Mouse (Mus musculus): ENCODE measurements around the gene Numb. TPM values are rescaled to one million over a fixed set of nuclear protein-coding genes. Genes with fewer than 3 reads are reported as not detected.

Numb gene
- total and polyA plus RNA-seq, 2 experiments from 2014 or later = 10.7 to 17.7 TPM

DNA sequence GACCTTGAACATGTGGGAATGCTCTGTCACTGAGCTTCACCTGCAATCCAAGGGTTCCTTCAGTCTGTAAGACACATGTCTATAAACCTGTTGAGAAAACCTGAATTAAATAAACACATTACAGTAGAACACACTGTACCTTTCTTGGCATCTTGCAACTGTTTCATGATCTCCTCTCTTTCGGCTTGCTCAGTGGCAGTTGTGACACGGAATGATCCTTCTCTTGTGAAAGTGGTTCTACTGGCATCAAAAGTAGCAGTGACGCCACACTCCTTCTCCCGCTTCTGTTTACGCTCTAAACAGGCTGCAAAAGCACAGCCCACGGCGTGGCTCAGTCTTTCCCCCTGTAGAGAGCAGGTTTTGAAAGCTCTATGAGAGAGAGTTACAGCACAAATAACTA lies 118.1 kb downstream of the Numb start:
- DNase-seq (ENCODE audit: low spot score) (no peak), ATAC-seq (no peak)
- 95% methylated on average over 7 of the region's 7 CpGs for WGBS
- no peak overlapping the region for H3K27ac ChIP-seq
- no peaks in the 10 kb centered on the region for H3K27me3 ChIP-seq (ENCODE audit: insufficient read depth, low read length)
- no peak overlapping the region for H3K4me3 ChIP-seq (ENCODE audit: low read length)
- H3K36me3 ChIP-seq (ENCODE audit: insufficient read depth, low read length) = peaks cover 36% of the 10 kb centered on the region; the same call in 1 of the 2 replicates
- H3K4me1 ChIP-seq (ENCODE audit: insufficient read depth, low read length) = no peaks in the 10 kb centered on the region
- no peak overlapping the region for H3K9ac ChIP-seq (replicated peaks; ENCODE audit: low read length)
- H3K9me3 ChIP-seq (ENCODE audit: low read length) = peaks cover 6% of the 10 kb centered on the region; the same call in 1 of the 2 replicates
- H3K4me2 ChIP-seq (ENCODE audit: low read depth, low read length) = no peak overlapping the region
- TF ChIP-seq CTCF (IDR thresholded peaks at IDR 0.05; ENCODE audit: low read depth) = no peak

GRCm38 (mm10) chr12:83800943-83801342 lies 120.8 kb downstream of the Numb start:
- Histone ChIP-seq H3K4me3 (ENCODE audit: low read length) (no peak overlapping the region), H3K27me3 (ENCODE audit: insufficient read depth, low read length) (no peaks in the 10 kb centered on the region), H3K36me3 (ENCODE audit: insufficient read depth, low read length) (peaks cover 30% of the 10 kb centered on the region; the same call in 1 of the 2 replicates), H3K9me3 (ENCODE audit: low read length) (peaks cover 4% of the 10 kb centered on the region; the same call in 1 of the 2 replicates), H3K9ac (replicated peaks; ENCODE audit: low read length) (no peak overlapping the region), H3K4me2 (ENCODE audit: low read depth, low read length) (no peak overlapping the region), H3K4me1 (ENCODE audit: insufficient read depth, low read length) (no peaks in the 10 kb centered on the region), H3K27ac (no peak overlapping the region)
- 22% methylated on average over 9 of the region's 9 CpGs for WGBS
- peak; percentile 77 for TF ChIP-seq CTCF (IDR thresholded peaks at IDR 0.05; ENCODE audit: low read depth)
- DNase-seq (ENCODE audit: low spot score) (peak; percentile 84), ATAC-seq (peak; percentile 68)

DNA sequence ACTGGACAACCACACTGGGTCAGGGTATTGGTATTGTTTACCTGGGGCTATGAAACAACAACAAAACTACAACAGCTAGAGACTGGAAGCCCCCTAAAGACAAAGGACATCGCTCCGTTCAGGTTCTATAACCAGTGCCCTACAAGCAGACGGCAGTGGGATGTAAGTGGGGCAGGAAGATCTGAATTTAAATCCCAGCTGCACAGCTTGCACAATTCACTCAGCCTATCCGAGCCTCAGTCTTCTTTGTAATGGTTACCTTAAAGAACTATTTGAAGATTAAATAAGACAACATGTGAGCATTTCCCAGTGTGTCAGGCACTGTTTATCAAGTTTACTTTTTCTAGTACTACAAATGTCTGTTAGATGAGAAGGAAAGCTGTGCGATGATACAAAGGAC lies 123.4 kb downstream of the Numb start:
- peaks cover 25% of the 10 kb centered on the region; the same call in 1 of the 2 replicates for H3K36me3 ChIP-seq (ENCODE audit: insufficient read depth, low read length)
- WGBS = 85% methylated on average over 5 of the region's 5 CpGs

GRCm38 (mm10) chr12:83795586-83795985 lies 126.1 kb downstream of the Numb start:
- H3K4me2 ChIP-seq (ENCODE audit: low read depth, low read length) = no peak overlapping the region
- TF ChIP-seq CTCF (IDR thresholded peaks at IDR 0.05; ENCODE audit: low read depth) = no peak
- H3K27me3 ChIP-seq (ENCODE audit: insufficient read depth, low read length) = no peaks in the 10 kb centered on the region
- H3K36me3 ChIP-seq (ENCODE audit: insufficient read depth, low read length) = peaks cover 25% of the 10 kb centered on the region; the same call in 1 of the 2 replicates
- no peak overlapping the region for H3K4me3 ChIP-seq (ENCODE audit: low read length)
- H3K4me1 ChIP-seq (ENCODE audit: insufficient read depth, low read length) = 0 out of 2 replicates have a peak, but pooled peaks cover 6% of the 10 kb centered on the region
- H3K27ac ChIP-seq = no peak overlapping the region
- H3K9me3 ChIP-seq (ENCODE audit: low read length) = no peaks in the 10 kb centered on the region
- ATAC-seq (no peak), DNase-seq (ENCODE audit: low spot score) (no peak)
- H3K9ac ChIP-seq (replicated peaks; ENCODE audit: low read length) = no peak overlapping the region
- 85% methylated on average over 7 of the region's 7 CpGs for WGBS

More for the DNA sequence above, 123.4 kb downstream of the Numb start:
- Histone ChIP-seq H3K4me3 (ENCODE audit: low read length) (no peak overlapping the region), H3K27me3 (ENCODE audit: insufficient read depth, low read length) (no peaks in the 10 kb centered on the region), H3K9me3 (ENCODE audit: low read length) (no peaks in the 10 kb centered on the region), H3K9ac (replicated peaks; ENCODE audit: low read length) (no peak overlapping the region), H3K4me2 (ENCODE audit: low read depth, low read length) (no peak overlapping the region), H3K27ac (no peak overlapping the region), H3K4me1 (ENCODE audit: insufficient read depth, low read length) (0 out of 2 replicates have a peak, but pooled peaks cover under 1% of the 10 kb centered on the region)
- ATAC-seq = no peak
- DNase-seq (ENCODE audit: low spot score) = no peak
- no peak for TF ChIP-seq CTCF (IDR thresholded peaks at IDR 0.05; ENCODE audit: low read depth)

DNA sequence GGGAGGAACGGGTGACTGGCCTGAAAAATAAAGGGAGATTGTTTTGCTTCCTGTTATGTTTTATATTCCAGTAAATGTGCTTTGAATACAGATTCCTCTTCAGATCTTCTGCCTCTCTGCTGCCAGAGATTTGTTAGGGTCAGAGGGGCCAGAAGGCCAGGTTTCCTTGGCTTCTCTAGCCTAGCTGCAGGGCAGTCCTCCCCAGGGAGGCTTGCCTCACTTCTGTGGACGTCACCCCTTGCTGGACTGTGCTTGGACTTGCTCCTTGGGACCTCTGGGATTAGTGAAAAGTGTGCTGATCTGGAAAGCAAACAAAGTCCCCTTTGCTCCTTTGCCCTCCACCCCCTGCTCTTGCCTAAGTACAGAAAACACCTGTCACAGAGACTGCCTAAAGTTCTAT lies 126.7 kb downstream of the Numb start:
- Histone ChIP-seq H3K27me3 (ENCODE audit: insufficient read depth, low read length) (no peaks in the 10 kb centered on the region), H3K27ac (no peak overlapping the region), H3K36me3 (ENCODE audit: insufficient read depth, low read length) (peaks cover 25% of the 10 kb centered on the region; the same call in 1 of the 2 replicates), H3K9me3 (ENCODE audit: low read length) (no peaks in the 10 kb centered on the region), H3K4me2 (ENCODE audit: low read depth, low read length) (no peak overlapping the region), H3K4me1 (ENCODE audit: insufficient read depth, low read length) (0 out of 2 replicates have a peak, but pooled peaks cover 6% of the 10 kb centered on the region), H3K4me3 (ENCODE audit: low read length) (no peak overlapping the region), H3K9ac (replicated peaks; ENCODE audit: low read length) (no peak overlapping the region)
- 64% methylated on average over 2 of the region's 2 CpGs for WGBS
- no peak for TF ChIP-seq CTCF (IDR thresholded peaks at IDR 0.05; ENCODE audit: low read depth)
- DNase-seq (ENCODE audit: low spot score) (no peak), ATAC-seq (no peak)

DNA sequence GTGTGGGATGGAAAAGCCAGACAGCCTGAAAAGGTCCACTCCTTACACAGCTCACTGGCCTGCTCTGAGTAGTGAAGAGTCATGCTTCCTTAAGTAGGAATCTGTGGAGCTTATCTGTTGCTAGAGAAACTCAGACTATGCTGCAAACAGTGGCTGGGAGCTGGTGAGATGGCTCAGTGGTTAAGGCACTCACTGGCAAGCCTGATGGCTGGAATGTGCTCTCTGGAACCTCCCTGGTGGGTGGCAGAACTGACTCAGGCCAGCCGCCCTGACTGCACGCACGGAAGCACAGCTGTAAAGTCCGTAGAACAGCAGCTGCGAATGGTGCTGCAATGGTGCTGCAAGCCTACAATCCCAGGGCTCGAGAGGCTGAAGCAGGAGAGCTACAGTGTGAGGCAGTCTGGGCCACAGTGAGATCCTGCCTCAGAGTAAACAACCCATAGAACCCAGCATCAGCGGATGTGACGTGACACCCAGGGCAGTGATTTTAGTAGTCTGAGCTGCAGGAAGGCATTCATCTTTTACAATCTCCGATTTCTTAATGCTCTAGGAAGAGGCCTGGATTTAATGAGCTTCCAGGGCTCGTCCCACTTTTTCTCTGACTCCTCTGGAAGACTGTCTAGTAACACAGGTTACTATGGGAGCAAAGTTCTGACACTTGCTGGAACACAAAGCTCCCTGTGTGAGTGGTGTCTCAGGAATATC lies 128.9 kb downstream of the Numb start:
- WGBS = 65% methylated on average over 10 of the region's 10 CpGs
- Histone ChIP-seq H3K4me2 (ENCODE audit: low read depth, low read length) (no peak overlapping the region), H3K4me1 (ENCODE audit: insufficient read depth, low read length) (peaks cover 11% of the 10 kb centered on the region; the same call in 1 of the 2 replicates), H3K27me3 (ENCODE audit: insufficient read depth, low read length) (no peaks in the 10 kb centered on the region), H3K9ac (replicated peaks; ENCODE audit: low read length) (no peak overlapping the region), H3K9me3 (ENCODE audit: low read length) (no peaks in the 10 kb centered on the region), H3K4me3 (ENCODE audit: low read length) (no peak overlapping the region), H3K36me3 (ENCODE audit: insufficient read depth, low read length) (peaks cover 15% of the 10 kb centered on the region; the same call in 1 of the 2 replicates), H3K27ac (0 out of 2 replicates have a peak overlapping the region, but pooled peaks have one; percentile 67)
- TF ChIP-seq CTCF (IDR thresholded peaks at IDR 0.05; ENCODE audit: low read depth) = no peak
- ATAC-seq (0 out of 2 replicates have a peak, but pooled peaks have one; percentile 11), DNase-seq (ENCODE audit: low spot score) (no peak)

DNA sequence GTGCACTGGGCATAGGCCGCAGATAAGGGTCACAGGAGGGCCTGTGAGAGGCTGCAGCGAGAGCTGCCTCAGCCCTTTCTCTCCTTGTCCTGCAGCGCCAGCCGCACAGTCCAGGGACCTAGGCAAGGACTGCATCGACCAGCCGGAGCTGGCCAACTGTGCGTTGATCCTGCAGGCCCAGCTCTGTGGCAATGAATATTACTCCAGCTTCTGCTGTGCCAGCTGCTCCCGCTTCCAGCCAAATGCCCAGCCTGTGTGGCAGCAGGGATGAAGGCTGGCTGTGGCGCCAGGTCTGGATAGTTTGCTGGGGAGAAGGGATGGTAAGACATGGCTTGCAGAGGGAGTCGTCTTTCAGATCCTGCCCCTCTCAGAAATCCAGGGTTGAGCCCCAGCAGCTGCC lies 130.0 kb downstream of the Numb start:
- DNase-seq (ENCODE audit: low spot score) = peak; percentile 74
- H3K36me3 ChIP-seq (ENCODE audit: insufficient read depth, low read length) = peaks cover 15% of the 10 kb centered on the region; the same call in 1 of the 2 replicates
- peak; percentile 19; the same call in 1 of the 2 replicates for TF ChIP-seq CTCF (IDR thresholded peaks at IDR 0.05; ENCODE audit: low read depth)
- peak overlapping the region; percentile 67; the same call in 1 of the 2 replicates for H3K27ac ChIP-seq
- peak; percentile 85 for ATAC-seq
- no peak overlapping the region for H3K9ac ChIP-seq (replicated peaks; ENCODE audit: low read length)
- H3K4me3 ChIP-seq (ENCODE audit: low read length) = no peak overlapping the region
- no peaks in the 10 kb centered on the region for H3K27me3 ChIP-seq (ENCODE audit: insufficient read depth, low read length)
- H3K4me1 ChIP-seq (ENCODE audit: insufficient read depth, low read length) = peaks cover 11% of the 10 kb centered on the region; the same call in 1 of the 2 replicates
- H3K4me2 ChIP-seq (ENCODE audit: low read depth, low read length) = no peak overlapping the region
- H3K9me3 ChIP-seq (ENCODE audit: low read length) = no peaks in the 10 kb centered on the region
- 58% methylated on average over 10 of the region's 10 CpGs for WGBS

Measured in hindbrain, postnatal 0 days (tissue).